Mouse (Mus musculus) megakaryocyte, embryonic 14.5 days (primary cell): ENCODE data around the gene Mecr. TPM values are rescaled to one million over a fixed set of nuclear protein-coding genes. Genes with fewer than 3 reads are reported as not detected.

ENCODE experiments used
- H3K27me3 ChIP-seq: replicated peaks from 2 replicates; pipeline ENCODE3; 2012; ENCODE audit warnings: inconsistent platforms
- H3K36me3 ChIP-seq: replicated peaks from 2 replicates; pipeline ENCODE3; 2012; ENCODE audit warnings: low read length, inconsistent platforms, mixed read lengths
- H3K4me1 ChIP-seq: 2 replicates; pipeline ENCODE4 v1.6.1; 2012; ENCODE audit warnings: inconsistent platforms
- H3K4me3 ChIP-seq: replicated peaks from 2 replicates; pipeline ENCODE3; 2012; ENCODE audit warnings: moderate library complexity, mild to moderate bottlenecking, inconsistent platforms
- H3K9me3 ChIP-seq: 2 replicates; pipeline ENCODE4 v1.6.1; 2012; ENCODE audit warnings: inconsistent platforms
- FLI1 ChIP-seq: IDR thresholded peaks from 2 replicates; pipeline ENCODE4 v1.6.1; 2012; ENCODE audit warnings: low read length, inconsistent platforms, mixed read lengths
- GATA1 ChIP-seq: IDR thresholded peaks from 3 replicates; pipeline ENCODE4 v1.6.1; 2012; ENCODE audit warnings: mixed read lengths, low read length, inconsistent platforms, borderline replicate concordance
- polyA plus RNA-seq: library from polyadenylated mRNA; stranded (reverse); fragments of >175 nt; gene quantifications from 2 replicates; pipeline ENCODE4 v1.2.3, GENCODE M21; 2012; ENCODE audit warnings: low replicate concordance; ENCODE audit not compliant: insufficient read depth

Mecr gene
- polyA plus RNA-seq, 1 experiment = 8.8 TPM

DNA sequence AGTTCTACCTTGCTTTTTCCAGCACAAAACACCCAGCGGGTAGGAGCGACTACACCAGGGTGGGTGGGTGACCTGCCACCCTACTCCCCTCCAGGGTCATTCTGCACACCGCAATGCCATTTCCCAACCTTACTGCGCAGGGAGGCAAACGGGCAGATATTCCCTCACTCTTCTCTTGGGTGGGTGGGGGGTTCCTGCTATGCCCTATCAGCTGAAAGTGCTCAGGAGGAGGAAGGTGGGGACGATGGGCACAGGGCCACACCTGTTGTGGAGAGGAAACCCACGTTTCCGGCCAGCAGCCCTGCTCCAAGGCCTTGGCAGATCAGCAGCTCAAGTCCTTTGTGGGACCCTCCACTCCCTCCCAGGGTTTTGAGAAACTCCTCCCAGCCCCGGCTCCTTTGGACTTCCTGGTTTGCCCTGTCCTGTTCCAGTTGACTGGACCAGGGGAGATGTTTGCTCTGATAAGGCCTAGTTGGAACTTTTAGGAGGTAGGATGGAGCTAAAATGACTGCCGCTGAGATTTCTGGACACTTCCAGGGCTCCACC lies 73.8 kb downstream of the Mecr start:
- Histone ChIP-seq H3K36me3 (peaks cover 40% of the 10 kb centered on the region), H3K4me1 (peaks cover 77% of the 10 kb centered on the region), H3K4me3 (no peak overlapping the region), H3K27me3 (peaks cover 92% of the 10 kb centered on the region), H3K9me3 (no peaks in the 10 kb centered on the region)
- no peak for TF ChIP-seq GATA1
- no peak for TF ChIP-seq FLI1

Other genes starting within 250 kb of the Mecr start
- gene Ptpru, start 5.2 kb upstream of the Mecr start, polyA plus RNA-seq = 0.07 and 0.39 TPM in 2 replicates
- gene Srsf4, start 30.1 kb downstream of the Mecr start, polyA plus RNA-seq = 53.8 and 135 TPM in 2 replicates
- not detected in 2 replicates for gene Tmem200b, start 78.3 kb downstream of the Mecr start, polyA plus RNA-seq
- 0.23 TPM in 1 of 2 replicates, not detected in the other for gene Gm10300, start 231.2 kb downstream of the Mecr start, polyA plus RNA-seq
- 90.5 and 122 TPM in 2 replicates for gene Epb41, start 231.9 kb downstream of the Mecr start, polyA plus RNA-seq